Mouse (Mus musculus): ENCODE measurements at regions not wholly inside any gene's neighbourhood (a gene's known extent, or its start where the extent isn't known, plus 50 kb on each side); places are given as distances from the start of the nearest gene placed in this dataset.
A peak's percentile ranks its signal among the peaks of the same experiment; 100 is the strongest.

DNA sequence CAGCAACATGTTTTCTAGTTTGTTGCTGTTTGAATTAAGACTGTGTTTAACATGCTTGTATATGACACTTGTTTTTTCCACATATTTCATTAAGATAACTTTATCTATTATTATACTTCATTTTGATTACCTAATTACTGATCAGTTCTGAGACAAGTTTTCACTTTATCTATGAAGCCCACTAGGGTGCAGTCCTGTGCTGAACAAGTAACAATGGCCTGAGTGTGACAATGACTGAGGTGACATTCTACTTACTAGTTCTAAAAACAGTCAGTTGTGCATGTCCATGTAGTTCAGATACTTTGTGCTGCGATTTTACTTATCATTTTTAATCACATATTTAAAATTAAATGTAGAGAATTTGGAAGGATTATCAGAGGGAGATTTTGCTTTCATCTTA lies 1795.2 kb upstream of the Gm37988 start:
- no peak for DNase-seq

DNA sequence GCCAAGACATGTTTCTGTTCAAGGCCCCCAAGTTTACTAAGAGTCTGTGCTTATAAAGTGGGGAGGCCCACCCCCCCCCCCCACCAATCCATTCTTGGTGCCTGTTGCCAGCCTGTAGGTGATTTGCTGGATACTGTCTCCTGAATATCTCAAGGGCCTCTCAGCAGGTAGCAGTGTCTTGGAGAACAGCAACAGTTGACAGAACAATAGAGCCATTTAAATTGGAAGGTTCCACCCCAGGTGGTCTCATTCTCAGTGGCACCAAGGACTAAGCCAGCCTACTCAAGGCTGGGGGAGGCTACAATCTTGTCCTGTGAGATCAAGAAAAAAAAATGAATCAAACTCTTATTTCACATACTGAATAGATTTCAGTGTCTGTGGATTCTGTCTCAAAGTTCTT lies 1744.9 kb upstream of the Gm37988 start:
- DNase-seq = no peak

DNA sequence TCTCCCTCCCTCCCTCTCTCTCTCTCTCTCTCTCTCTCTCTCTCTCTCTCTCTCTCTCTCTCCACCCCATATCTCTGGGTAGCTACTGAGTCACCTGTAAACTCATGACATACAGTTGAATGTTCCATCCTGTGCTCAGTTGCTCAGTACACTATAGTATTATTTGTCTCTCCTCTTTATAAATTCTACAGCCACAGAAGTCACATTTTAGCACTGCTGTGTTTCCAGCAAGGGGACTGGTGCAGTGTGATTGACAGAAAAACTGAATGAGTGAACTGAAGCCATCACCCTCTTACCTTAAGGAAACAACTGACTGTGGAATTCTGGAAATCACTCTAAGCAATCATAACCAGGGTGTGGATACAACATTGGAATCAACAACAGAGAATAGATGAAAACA lies 1713.3 kb upstream of the Gm37988 start:
- DNase-seq = no peak

DNA sequence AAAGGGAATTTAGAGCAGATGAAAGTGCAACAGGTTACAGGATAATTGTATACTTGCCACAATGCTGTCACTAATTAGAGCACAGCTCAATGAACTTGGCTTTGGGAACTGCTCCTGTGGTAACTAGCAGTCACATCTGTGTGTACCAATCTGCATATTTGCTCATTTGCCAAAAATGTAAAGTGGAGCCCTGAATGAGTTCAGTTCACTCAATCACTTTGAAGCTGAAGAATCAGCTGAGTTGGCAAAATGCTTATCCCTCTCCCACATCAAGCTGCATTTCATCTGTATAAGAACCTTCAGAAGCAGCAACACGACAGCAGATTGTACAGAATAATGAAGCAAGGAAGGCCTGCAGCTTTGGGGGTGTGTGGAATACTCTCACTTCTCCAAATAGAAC lies 1712.8 kb upstream of the Gm37988 start:
- DNase-seq = no peak

DNA sequence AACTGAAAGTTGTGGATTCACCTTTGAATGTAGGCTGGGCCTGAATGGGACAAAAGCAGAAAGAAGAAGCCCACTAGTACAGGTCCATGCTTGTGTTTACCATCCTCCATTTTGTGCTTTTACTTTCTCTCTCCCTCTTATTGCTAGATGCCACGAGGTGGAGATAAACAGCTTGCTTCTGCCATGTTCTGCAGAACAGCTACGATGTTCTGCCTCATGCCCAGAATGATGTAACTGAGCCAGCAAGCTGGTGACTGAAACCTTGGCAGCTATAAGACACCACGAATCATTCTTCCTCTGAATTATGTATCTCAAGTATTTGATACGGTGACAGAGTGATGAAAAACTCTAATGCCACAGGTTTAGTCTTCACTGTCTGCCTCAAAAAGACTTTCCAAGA lies 1694.1 kb upstream of the Gm37988 start:
- DNase-seq = no peak

DNA sequence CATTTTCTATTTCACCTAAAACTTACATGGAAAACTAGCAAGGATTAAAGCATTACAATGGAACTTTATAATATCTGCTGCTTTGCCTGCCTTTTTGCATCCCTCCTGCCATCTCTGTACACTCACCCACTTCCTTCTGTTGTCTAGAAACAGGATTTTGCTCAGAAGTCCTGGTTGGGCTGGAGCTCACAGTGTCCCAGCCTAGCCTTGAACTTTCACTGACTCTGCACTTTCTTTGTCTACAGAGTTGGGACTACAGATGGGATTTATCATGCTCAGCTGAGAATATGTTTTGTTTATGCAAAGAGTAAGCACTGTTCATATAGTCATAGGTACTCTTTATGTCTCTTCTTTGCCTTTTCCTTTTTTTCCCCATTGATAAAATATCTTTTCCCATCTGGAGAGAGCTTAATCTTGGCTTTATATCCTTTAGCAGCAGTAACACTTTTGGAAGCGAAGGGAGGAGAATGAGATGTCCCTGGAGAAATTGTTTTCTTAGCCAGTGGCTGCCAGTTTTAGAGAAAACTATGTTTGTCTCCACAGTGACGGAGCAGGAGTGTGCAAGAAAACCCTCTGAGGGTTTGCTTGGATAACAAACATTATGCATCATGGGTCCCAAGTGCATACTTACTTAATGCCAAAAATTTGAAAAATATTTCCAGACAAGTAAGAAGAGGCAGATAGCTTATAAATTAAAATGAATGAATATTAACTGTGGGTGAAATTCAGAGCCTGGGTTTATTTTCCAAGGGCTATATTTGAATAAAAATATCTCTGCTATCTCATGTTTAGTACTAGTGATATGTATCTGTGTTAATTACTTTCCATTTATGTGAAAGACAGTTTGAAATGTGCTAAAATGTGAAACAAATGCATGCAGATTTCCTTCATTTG lies 1687.9 kb upstream of the Gm37988 start:
- no peak for DNase-seq

DNA sequence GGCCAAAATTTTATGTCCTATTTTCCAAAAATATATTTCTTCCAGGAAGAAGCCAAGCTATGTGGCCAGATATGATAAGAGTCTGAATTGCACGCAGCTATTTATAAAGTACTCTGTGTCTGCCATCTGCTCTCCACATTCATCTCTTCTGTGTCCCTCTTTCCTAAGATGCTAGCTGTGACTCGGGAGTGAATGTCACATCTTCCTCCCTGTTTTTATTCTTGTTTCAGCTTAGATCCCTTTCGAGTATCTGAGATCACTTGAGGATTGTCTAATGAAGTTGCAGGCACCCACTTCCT lies 1687.4 kb upstream of the Gm37988 start:
- no peak for DNase-seq

DNA sequence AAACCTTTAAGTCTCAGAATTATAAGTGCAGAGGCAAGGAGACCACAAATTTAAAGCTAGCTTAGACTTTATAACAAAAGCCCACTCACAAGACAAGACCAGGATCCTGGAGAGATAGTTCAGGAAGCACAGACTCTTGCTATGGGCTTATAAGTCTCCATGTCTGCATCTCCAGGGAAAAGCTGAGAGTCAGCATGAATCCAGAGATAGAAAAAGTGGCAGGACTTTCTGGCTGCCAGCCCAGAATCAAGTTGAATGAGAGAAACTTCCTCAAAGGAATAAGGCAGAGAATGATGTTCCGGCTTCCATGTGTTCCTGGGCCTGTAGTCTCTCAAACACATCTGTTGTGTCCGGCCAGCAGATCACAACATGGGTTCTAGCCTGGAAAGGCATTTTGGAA lies 1686.4 kb upstream of the Gm37988 start:
- peak; percentile 16 to 31 for DNase-seq

DNA sequence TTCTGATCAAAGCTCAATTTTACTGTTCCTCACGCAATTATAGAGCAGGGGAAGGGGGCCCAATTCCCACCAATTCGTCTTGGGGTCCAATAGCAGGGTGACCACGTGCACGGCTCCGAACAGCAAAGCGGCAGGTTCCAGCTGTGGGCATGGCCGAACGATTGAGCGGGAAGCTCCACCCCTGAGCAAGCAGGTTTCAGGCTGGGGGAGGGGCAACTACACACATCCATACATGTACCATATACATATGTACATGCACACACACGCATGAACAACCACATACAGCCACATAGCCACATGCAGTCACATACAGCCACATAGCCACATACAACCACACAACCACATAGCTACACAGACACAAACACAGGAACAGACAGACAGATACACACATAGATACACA lies 1685.9 kb upstream of the Gm37988 start:
- no peak for DNase-seq

Measured in kidney, postnatal 4 days (tissue).